Mouse (Mus musculus) limb, embryonic 14.5 days (tissue): ENCODE data around the gene Cd80. TPM values are rescaled to one million over a fixed set of nuclear protein-coding genes. Genes with fewer than 3 reads are reported as not detected.

Source experiments
- ATAC-seq: fragments of 200-750 bp; cut with Nextera tagmentation; 2 replicates; pipeline ENCODE4 v1.8.0; 2017; ENCODE audit warnings: low read depth, moderate number of reproducible peaks, moderate TSS enrichment; ENCODE audit not compliant: low FRiP score
- DNase-seq: peaks from one replicate; pipeline ENCODE4 v3.0.0-alpha.2; 2015; ENCODE audit warnings: low spot score
- H3K27ac ChIP-seq: fragments of 300-500 bp; sonication (generic); replicated peaks from 2 replicates; pipeline ENCODE4 v1.5.1; 2014; ENCODE audit warnings: low read depth, mild to moderate bottlenecking, low read length, moderate library complexity, mixed read lengths
- H3K27me3 ChIP-seq: fragments of 300-500 bp; sonication (generic); 2 replicates; pipeline ENCODE4 v1.6.1; 2014; ENCODE audit warnings: low read length, mixed read lengths; ENCODE audit not compliant: control insufficient read depth, insufficient read depth
- H3K36me3 ChIP-seq: fragments of 300-500 bp; sonication (generic); 2 replicates; pipeline ENCODE4 v1.6.1; 2014; ENCODE audit warnings: mild to moderate bottlenecking, low read length, moderate library complexity, mixed read lengths; ENCODE audit not compliant: control insufficient read depth, insufficient read depth
- H3K4me1 ChIP-seq: fragments of 300-500 bp; sonication (generic); 2 replicates; pipeline ENCODE4 v1.6.1; 2014; ENCODE audit warnings: antibody characterized with exemption, low read length, mixed read lengths; ENCODE audit not compliant: control insufficient read depth, insufficient read depth
- H3K4me2 ChIP-seq: fragments of 300-500 bp; sonication (generic); replicated peaks from 2 replicates; pipeline ENCODE4 v1.6.1; 2014; ENCODE audit warnings: low read depth, mild to moderate bottlenecking, low read length, moderate library complexity; ENCODE audit not compliant: severe bottlenecking
- H3K4me3 ChIP-seq: fragments of 300-500 bp; sonication (generic); replicated peaks from 2 replicates; pipeline ENCODE4 v1.5.1; 2014; ENCODE audit warnings: low read length
- H3K9ac ChIP-seq: fragments of 300-500 bp; sonication (generic); 2 replicates; pipeline ENCODE4 v1.6.1; 2014; ENCODE audit warnings: mild to moderate bottlenecking, low read depth, low read length, moderate library complexity; ENCODE audit not compliant: severe bottlenecking
- H3K9me3 ChIP-seq: fragments of 300-500 bp; sonication (generic); 2 replicates; pipeline ENCODE4 v1.6.1; 2016; ENCODE audit warnings: low read length; ENCODE audit not compliant: control insufficient read depth
- POLR2A ChIP-seq: fragments of 200-500 bp; IDR thresholded peaks from 2 replicates; pipeline ENCODE4 v1.8.0; 2012; ENCODE audit warnings: inconsistent platforms, mild to moderate bottlenecking, moderate library complexity, borderline replicate concordance; ENCODE audit not compliant: insufficient read depth, insufficient read length; ENCODE audit errors: extremely low read depth
- WGBS: fragments of 180-500 bp; shearing (Covaris S2); extraction: QIAGEN DNeasy Blood & Tissue Kit; methylation state at CpG from one replicate; pipeline ENCODE4 v1.1.7; 2014; 5-methylcytosine and 5-hydroxymethylcytosine counted together
- polyA plus RNA-seq, 2 experiments: library from polyadenylated mRNA; depleted of rRNA in 1 of 2; stranded (reverse) in 1 of 2; unstranded in 1 of 2; fragments of >200 nt; fragmentation: Nextera tagmentation in 1 of 2; extraction: Ambion mirVana in 1 of 2; gene quantifications; 2 replicates each; pipeline versions ENCODE4 v1.2.1 to v1.2.3; 2012 to 2014

The Cd80 gene
- polyA plus RNA-seq, 2 experiments: 0.33 to 0.45 TPM

GRCm38 (mm10) chr16:38461749-38462148 is 6.4 kb downstream of the Cd80 start:
- WGBS: 84% methylated on average over 8 of the region's 8 CpGs
- no peak for DNase-seq
- H3K4me3 ChIP-seq: no peak overlapping the region
- no peak overlapping the region for H3K9ac ChIP-seq
- ATAC-seq: no peak
- no peak overlapping the region for H3K4me2 ChIP-seq
- no peaks in the 10 kb centered on the region for H3K36me3 ChIP-seq
- H3K27ac ChIP-seq: no peak overlapping the region
- no peaks in the 10 kb centered on the region for H3K9me3 ChIP-seq
- no peaks in the 10 kb centered on the region for H3K4me1 ChIP-seq
- TF ChIP-seq POLR2A: no peak
- H3K27me3 ChIP-seq: no peaks in the 10 kb centered on the region

GRCm38 (mm10) chr16:38462161-38462560 is 6.8 kb downstream of the Cd80 start:
- ATAC-seq: no peak
- no peak overlapping the region for H3K4me3 ChIP-seq
- no peaks in the 10 kb centered on the region for H3K4me1 ChIP-seq
- no peak overlapping the region for H3K4me2 ChIP-seq
- H3K36me3 ChIP-seq: no peaks in the 10 kb centered on the region
- no peaks in the 10 kb centered on the region for H3K9me3 ChIP-seq
- H3K27me3 ChIP-seq: no peaks in the 10 kb centered on the region
- 77% methylated on average over 7 of the region's 7 CpGs for WGBS
- H3K27ac ChIP-seq: no peak overlapping the region
- no peak overlapping the region for H3K9ac ChIP-seq
- no peak for DNase-seq
- TF ChIP-seq POLR2A: no peak

DNA sequence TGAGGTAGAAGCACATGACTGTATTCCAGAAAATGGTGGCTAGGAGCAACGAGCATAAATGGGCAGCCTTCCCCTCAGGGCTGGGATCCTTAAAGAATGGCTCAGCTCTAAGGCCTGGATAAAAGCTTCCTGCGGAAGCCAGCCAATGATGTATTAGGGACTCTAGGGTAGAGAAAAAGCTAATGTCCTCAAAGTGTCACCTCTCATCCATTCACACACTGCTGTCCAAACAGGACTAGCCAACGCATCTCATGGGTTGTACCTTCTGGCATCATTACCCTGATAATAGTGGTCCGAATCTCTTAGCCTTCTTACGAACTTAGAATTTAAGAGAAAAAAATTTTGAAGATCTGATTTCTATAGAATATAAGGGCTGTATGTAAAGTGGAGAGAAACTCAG is 7.9 kb downstream of the Cd80 start:
- TF ChIP-seq POLR2A: no peak
- ATAC-seq (no peak), DNase-seq (no peak)
- no peaks in the 10 kb centered on the region for H3K4me1 ChIP-seq
- H3K4me2 ChIP-seq: no peak overlapping the region
- no peaks in the 10 kb centered on the region for H3K9me3 ChIP-seq
- H3K4me3 ChIP-seq: no peak overlapping the region
- H3K27ac ChIP-seq: no peak overlapping the region
- H3K36me3 ChIP-seq: no peaks in the 10 kb centered on the region
- 86% methylated on average over 5 of the region's 5 CpGs for WGBS
- H3K27me3 ChIP-seq: no peaks in the 10 kb centered on the region
- H3K9ac ChIP-seq: no peak overlapping the region

DNA sequence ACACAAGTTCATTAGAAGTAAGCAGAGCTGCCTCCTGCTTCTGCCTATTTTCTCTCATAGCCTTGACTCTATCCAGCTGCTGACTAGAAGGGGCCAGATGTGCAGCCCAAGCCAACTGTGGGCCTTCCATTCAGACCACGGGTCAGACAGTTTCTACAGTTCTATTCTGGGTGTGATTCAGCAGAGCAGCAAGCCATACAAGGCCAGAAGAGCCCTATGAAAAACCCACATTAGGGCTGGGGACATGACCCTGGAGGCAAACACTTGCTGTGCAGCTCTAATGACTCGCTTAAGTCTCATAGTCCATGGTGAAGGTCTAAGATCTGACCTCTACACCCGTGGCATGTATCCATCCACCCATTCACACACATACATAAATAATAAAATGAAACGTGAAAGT is 10.7 kb downstream of the Cd80 start:
- Histone ChIP-seq H3K27ac (no peak overlapping the region), H3K4me2 (no peak overlapping the region), H3K4me3 (no peak overlapping the region), H3K9ac (no peak overlapping the region), H3K36me3 (no peaks in the 10 kb centered on the region), H3K27me3 (no peaks in the 10 kb centered on the region), H3K9me3 (no peaks in the 10 kb centered on the region), H3K4me1 (no peaks in the 10 kb centered on the region)
- no peak for TF ChIP-seq POLR2A
- 75% methylated on average over 4 of the region's 4 CpGs for WGBS
- ATAC-seq (no peak), DNase-seq (no peak)

DNA sequence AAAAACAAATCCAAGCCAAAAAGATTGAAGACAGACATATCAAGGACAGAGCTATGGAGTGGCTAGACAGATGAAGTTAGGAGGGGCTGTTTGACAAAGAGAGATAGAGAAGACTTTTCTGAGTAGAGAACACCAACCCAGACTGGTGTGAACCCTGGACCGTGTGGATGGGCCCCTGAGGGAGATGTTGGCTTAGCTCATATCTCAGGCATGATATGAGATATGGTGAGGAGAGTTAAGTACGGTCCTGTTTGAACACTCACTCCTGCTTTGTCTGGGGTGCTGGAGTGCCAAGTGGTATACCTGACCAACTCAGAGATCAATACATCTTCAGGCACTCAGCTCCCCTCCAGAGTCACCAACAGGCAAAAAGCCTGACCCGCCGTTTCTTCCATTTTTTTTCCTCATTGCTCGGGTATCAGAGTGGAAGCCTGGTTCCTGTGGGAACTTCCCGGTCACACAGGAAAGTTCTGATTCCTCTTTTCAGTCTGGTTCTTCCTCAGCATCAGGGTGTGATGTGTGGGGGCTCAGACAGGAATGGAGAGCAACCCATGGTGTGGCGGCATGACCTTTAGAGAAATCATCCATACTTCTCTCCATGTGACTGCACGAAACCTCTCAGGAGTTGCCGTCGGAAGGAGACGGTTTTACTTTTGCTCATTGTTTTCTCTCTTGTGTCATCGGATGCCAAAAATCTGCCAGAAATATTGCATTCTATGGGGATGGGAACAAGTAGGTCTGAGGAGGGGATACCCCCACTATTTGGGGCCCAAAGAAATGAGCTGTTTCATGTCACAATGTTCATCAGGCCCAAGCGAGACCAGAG is 11.9 kb downstream of the Cd80 start:
- Histone ChIP-seq H3K36me3 (no peaks in the 10 kb centered on the region), H3K9me3 (no peaks in the 10 kb centered on the region), H3K27ac (no peak overlapping the region), H3K27me3 (no peaks in the 10 kb centered on the region), H3K4me2 (no peak overlapping the region), H3K4me1 (no peaks in the 10 kb centered on the region), H3K9ac (no peak overlapping the region), H3K4me3 (no peak overlapping the region)
- 88% methylated on average over 13 of the region's 13 CpGs for WGBS
- ATAC-seq (no peak), DNase-seq (no peak)
- no peak for TF ChIP-seq POLR2A
